Mouse (Mus musculus) hindbrain, embryonic 12.5 days (tissue): ENCODE data around the gene Pde4b. TPM values are rescaled to one million over a fixed set of nuclear protein-coding genes. Genes with fewer than 3 reads are reported as not detected.
"Not testable (repeated sequence)": the region's sequence is repeated elsewhere in the genome, so short reads cannot be mapped to it uniquely, and the experiment has no call there.

Source experiments
- ATAC-seq: fragments of 200-750 bp; cut with Nextera tagmentation; 2 replicates; pipeline ENCODE4 v1.8.0; 2017; ENCODE audit warnings: moderate TSS enrichment; ENCODE audit not compliant: low FRiP score
- H3K27ac ChIP-seq: fragments of 300-500 bp; sonication (generic); 2 replicates; pipeline ENCODE4 v1.5.1; 2016; ENCODE audit warnings: mild to moderate bottlenecking
- H3K27me3 ChIP-seq: fragments of 300-500 bp; sonication (generic); 2 replicates; pipeline ENCODE4 v1.6.1; 2016; ENCODE audit warnings: mild to moderate bottlenecking
- H3K36me3 ChIP-seq: fragments of 300-500 bp; sonication (generic); 2 replicates; pipeline ENCODE4 v1.6.1; 2016; ENCODE audit warnings: mild to moderate bottlenecking
- H3K4me1 ChIP-seq: fragments of 300-500 bp; sonication (generic); 2 replicates; pipeline ENCODE4 v1.6.1; 2016
- H3K4me2 ChIP-seq: fragments of 300-500 bp; sonication (generic); replicated peaks from 2 replicates; pipeline ENCODE4 v1.6.1; 2016; ENCODE audit warnings: mild to moderate bottlenecking
- H3K4me3 ChIP-seq: fragments of 300-500 bp; sonication (generic); 2 replicates; pipeline ENCODE4 v1.5.1; 2016; ENCODE audit warnings: mild to moderate bottlenecking
- H3K9ac ChIP-seq: fragments of 300-500 bp; sonication (generic); 2 replicates; pipeline ENCODE4 v1.6.1; 2016; ENCODE audit warnings: mild to moderate bottlenecking, moderate library complexity
- H3K9me3 ChIP-seq: fragments of 300-500 bp; sonication (generic); replicated peaks from 2 replicates; pipeline ENCODE4 v1.6.1; 2016; ENCODE audit warnings: mild to moderate bottlenecking
- WGBS: fragments of 180-500 bp; shearing (Covaris S2); methylation state at CpG from one replicate; pipeline ENCODE4 v1.1.7; 2016; 5-methylcytosine and 5-hydroxymethylcytosine counted together
- polyA plus RNA-seq: library from polyadenylated mRNA; unstranded; fragments of >200 nt; fragmentation: Nextera tagmentation; extraction: Ambion mirVana; gene quantifications from 2 replicates; pipeline ENCODE4 v1.2.1, GENCODE M21; 2016

Pde4b gene
- polyA plus RNA-seq, 1 experiment from 2014 or later, result 12.5 TPM

GRCm38 (mm10) chr4:102480830-102481484, 393.6 kb downstream of the Pde4b start:
- H3K4me3 ChIP-seq, result no peak overlapping the region
- ATAC-seq, result no peak
- no peaks in the 10 kb centered on the region for H3K27me3 ChIP-seq
- no peaks in the 10 kb centered on the region for H3K36me3 ChIP-seq
- no peak overlapping the region for H3K27ac ChIP-seq
- H3K9ac ChIP-seq, result no peak overlapping the region
- H3K4me1 ChIP-seq, result peaks cover 4% of the 10 kb centered on the region
- WGBS, result 72% methylated on average over 6 of the region's 6 CpGs
- no peaks in the 10 kb centered on the region for H3K9me3 ChIP-seq
- no peak overlapping the region for H3K4me2 ChIP-seq

- Histone ChIP-seq H3K36me3 (no peaks in the 10 kb centered on the region), H3K27me3 (no peaks in the 10 kb centered on the region), H3K9me3 (no peaks in the 10 kb centered on the region), H3K4me2 (no peak overlapping the region), H3K4me1 (peaks cover 9% of the 10 kb centered on the region), H3K27ac (no peak overlapping the region), H3K4me3 (no peak overlapping the region), H3K9ac (no peak overlapping the region)
- WGBS, result 29% methylated on average over 7 of the region's 7 CpGs
- ATAC-seq, result no peak
Observed at GRCm38 (mm10) chr4:102483354-102484018, 396.1 kb downstream of the Pde4b start.

GRCm38 (mm10) chr4:102484738-102485137, 397.4 kb downstream of the Pde4b start:
- Histone ChIP-seq H3K36me3 (no peaks in the 10 kb centered on the region), H3K27ac (no peak overlapping the region), H3K4me3 (no peak overlapping the region), H3K4me1 (peaks cover 9% of the 10 kb centered on the region), H3K9ac (no peak overlapping the region), H3K9me3 (no peaks in the 10 kb centered on the region), H3K4me2 (no peak overlapping the region), H3K27me3 (no peaks in the 10 kb centered on the region)
- ATAC-seq, result no peak
- 85% methylated on average over 2 of the region's 2 CpGs for WGBS

GRCm38 (mm10) chr4:102486134-102486920, 399.0 kb downstream of the Pde4b start:
- no peak overlapping the region for H3K4me2 ChIP-seq
- H3K9me3 ChIP-seq, result no peaks in the 10 kb centered on the region
- peaks cover 9% of the 10 kb centered on the region for H3K4me1 ChIP-seq
- WGBS, result 50% methylated on average over 4 of the region's 4 CpGs
- no peak overlapping the region for H3K9ac ChIP-seq
- H3K27me3 ChIP-seq, result no peaks in the 10 kb centered on the region
- no peaks in the 10 kb centered on the region for H3K36me3 ChIP-seq
- H3K4me3 ChIP-seq, result no peak overlapping the region
- H3K27ac ChIP-seq, result no peak overlapping the region
- ATAC-seq, result 0 out of 2 replicates have a peak, but pooled peaks have one; percentile 40

GRCm38 (mm10) chr4:102486921-102487240, 399.5 kb downstream of the Pde4b start:
- no peak for ATAC-seq
- H3K9ac ChIP-seq, result no peak overlapping the region
- 81% methylated on average over 3 of the region's 3 CpGs for WGBS
- H3K27me3 ChIP-seq, result no peaks in the 10 kb centered on the region
- H3K4me2 ChIP-seq, result no peak overlapping the region
- H3K36me3 ChIP-seq, result no peaks in the 10 kb centered on the region
- H3K4me3 ChIP-seq, result no peak overlapping the region
- peaks cover 9% of the 10 kb centered on the region for H3K4me1 ChIP-seq
- no peak overlapping the region for H3K27ac ChIP-seq
- no peaks in the 10 kb centered on the region for H3K9me3 ChIP-seq

GRCm38 (mm10) chr4:102488000-102488399, 400.7 kb downstream of the Pde4b start:
- H3K27me3 ChIP-seq, result no peaks in the 10 kb centered on the region
- H3K27ac ChIP-seq, result no peak overlapping the region
- H3K36me3 ChIP-seq, result no peaks in the 10 kb centered on the region
- H3K4me1 ChIP-seq, result peaks cover 15% of the 10 kb centered on the region
- no peak overlapping the region for H3K9ac ChIP-seq
- no peaks in the 10 kb centered on the region for H3K9me3 ChIP-seq
- no peak overlapping the region for H3K4me2 ChIP-seq
- H3K4me3 ChIP-seq, result no peak overlapping the region
- no peak for ATAC-seq
- 50% methylated on average over 2 of the region's 2 CpGs for WGBS

- no peak for ATAC-seq
- H3K9ac ChIP-seq, result no peak overlapping the region
- no peaks in the 10 kb centered on the region for H3K27me3 ChIP-seq
- H3K36me3 ChIP-seq, result no peaks in the 10 kb centered on the region
- no peaks in the 10 kb centered on the region for H3K9me3 ChIP-seq
- H3K27ac ChIP-seq, result no peak overlapping the region
- H3K4me2 ChIP-seq, result no peak overlapping the region
- H3K4me1 ChIP-seq, result 0 out of 2 replicates have a peak, but pooled peaks cover 8% of the 10 kb centered on the region
- WGBS, result 69% methylated on average over 11 of the region's 11 CpGs
- H3K4me3 ChIP-seq, result no peak overlapping the region
Observed at GRCm38 (mm10) chr4:102491468-102492123, 404.3 kb downstream of the Pde4b start.

GRCm38 (mm10) chr4:102492911-102493310, 405.6 kb downstream of the Pde4b start:
- H3K36me3 ChIP-seq, result no peaks in the 10 kb centered on the region
- H3K9ac ChIP-seq, result no peak overlapping the region
- H3K27ac ChIP-seq, result no peak overlapping the region
- H3K4me3 ChIP-seq, result no peak overlapping the region
- H3K4me1 ChIP-seq, result 0 out of 2 replicates have a peak, but pooled peaks cover 8% of the 10 kb centered on the region
- no peaks in the 10 kb centered on the region for H3K27me3 ChIP-seq
- peak; percentile 48; the same call in 1 of the 2 replicates for ATAC-seq
- 51% methylated on average over 5 of the region's 5 CpGs for WGBS
- H3K9me3 ChIP-seq, result no peaks in the 10 kb centered on the region
- H3K4me2 ChIP-seq, result no peak overlapping the region

- Histone ChIP-seq H3K27ac (no peak overlapping the region), H3K4me1 (0 out of 2 replicates have a peak, but pooled peaks cover 8% of the 10 kb centered on the region), H3K4me3 (no peak overlapping the region), H3K9ac (no peak overlapping the region), H3K27me3 (no peaks in the 10 kb centered on the region), H3K9me3 (no peaks in the 10 kb centered on the region), H3K4me2 (no peak overlapping the region), H3K36me3 (no peaks in the 10 kb centered on the region)
- WGBS, result 64% methylated on average over 4 of the region's 4 CpGs
- peak; percentile 36; the same call in 1 of the 2 replicates for ATAC-seq
Observed at GRCm38 (mm10) chr4:102493342-102494128, 406.2 kb downstream of the Pde4b start.

- H3K9ac ChIP-seq, H3K27ac ChIP-seq, H3K4me1 ChIP-seq, H3K4me3 ChIP-seq, H3K9me3 ChIP-seq, H3K4me2 ChIP-seq, H3K27me3 ChIP-seq, H3K36me3 ChIP-seq: not testable (repeated sequence)
- ATAC-seq, result peak; percentile 65; the same call in 1 of the 2 replicates
- 83% methylated on average over 6 of the region's 10 CpGs for WGBS
Observed at GRCm38 (mm10) chr4:102494203-102494602, 406.9 kb downstream of the Pde4b start.

- 74% methylated on average over 5 of the region's 5 CpGs for whole genome bisulfite sequencing
- Histone ChIP-seq H3K9me3 (no peaks in the 10 kb centered on the region), H3K36me3 (no peaks in the 10 kb centered on the region), H3K4me2 (no peak overlapping the region), H3K9ac (no peak overlapping the region), H3K27ac (no peak overlapping the region), H3K4me1 (0 out of 2 replicates have a peak, but pooled peaks cover 8% of the 10 kb centered on the region), H3K27me3 (no peaks in the 10 kb centered on the region), H3K4me3 (no peak overlapping the region)
- no peak for ATAC-seq
Observed at GRCm38 (mm10) chr4:102495001-102495400, 407.7 kb downstream of the Pde4b start.
